Mouse (Mus musculus) liver, adult 2 months (tissue): ENCODE results near the gene Prdm16.

Experiments
- CTCF ChIP-seq: fragments of 200-500 bp; IDR thresholded peaks from 2 replicates; pipeline ENCODE4 v1.5.1; 2011; ENCODE audit warnings: low read depth, low read length, control low read depth
- POLR2A ChIP-seq: fragments of 200-500 bp; IDR thresholded peaks from 2 replicates; pipeline ENCODE4 v1.6.1; 2011; ENCODE audit warnings: low read length, control low read depth; ENCODE audit not compliant: insufficient read depth; ENCODE audit errors: extremely low read depth

- TF ChIP-seq CTCF (no peak), POLR2A (no peak)
These were observed 124.1 kb downstream of the Prdm16 start for GRCm38 (mm10) chr4:154512518-154513090.
